Mouse (Mus musculus): ENCODE measurements at regions not wholly inside any gene's neighbourhood (a gene's known extent, or its start where the extent isn't known, plus 50 kb on each side); places are given as distances from the start of the nearest gene placed in this dataset.

- Histone ChIP-seq H3K4me1 (ENCODE audit: control insufficient read depth in 1 of 2, insufficient read depth in 2 of 2, low read length in 2 of 2) (peaks cover 4 to 8% of the 10 kb centered on the region in 2 experiments; a peak in 2 of 4 replicates), H3K4me3 (ENCODE audit: control insufficient read depth in 1 of 2, insufficient read depth in 1 of 2, low read depth in 2 of 2, low read length in 2 of 2) (no peak overlapping the region), H3K36me3 (ENCODE audit: control insufficient read depth in 1 of 2, insufficient read depth in 2 of 2, low read length in 2 of 2) (peaks cover 0 to 2% of the 10 kb centered on the region in 2 experiments; a peak in 1 of 4 replicates), H3K27ac (ENCODE audit: control insufficient read depth, low read depth, low read length) (no peak overlapping the region), H3K9me3 (replicated peaks; ENCODE audit: insufficient read depth, low read length) (no peaks in the 10 kb centered on the region), H3K79me2 (ENCODE audit: control insufficient read depth, insufficient read depth, low read length, poor library complexity) (no peaks in the 10 kb centered on the region), H3K27me3 (ENCODE audit: control insufficient read depth in 1 of 2, insufficient read depth in 2 of 2, low read length in 2 of 2) (no peaks in the 10 kb centered on the region), H3K9ac (ENCODE audit: control insufficient read depth, low read depth, low read length, poor library complexity, severe bottlenecking) (no peak overlapping the region)
- DNase-seq (ENCODE audit: low read depth, low spot score), result no peak
- TF ChIP-seq KAT2A (conservative IDR thresholded peaks at IDR 0.05; ENCODE audit: low read depth, low read length), result no peak
- peak; percentile 66; the same call in 1 of the 2 replicates for TF ChIP-seq TCF12 (IDR thresholded peaks at IDR 0.05; ENCODE audit: low read depth, low read length)
- TF ChIP-seq EP300 (IDR thresholded peaks at IDR 0.05; ENCODE audit: low read depth in 1 of 2, low read length in 2 of 2), result peak; percentile 46 to 73
- TF ChIP-seq TBP (IDR thresholded peaks at IDR 0.05; ENCODE audit: low read depth, low read length), result no peak
- TF ChIP-seq ZMIZ1 (IDR thresholded peaks at IDR 0.05; ENCODE audit: low read depth, low read length), result no peak
- TF ChIP-seq POLR2AphosphoS5 (IDR thresholded peaks at IDR 0.05; ENCODE audit: borderline replicate concordance, low read depth, low read length), result no peak
- no peak for TF ChIP-seq MAZ (IDR thresholded peaks at IDR 0.05; ENCODE audit: low read depth, low read length)
- TF ChIP-seq RCOR1 (IDR thresholded peaks at IDR 0.05; ENCODE audit: low read depth, low read length), result no peak
- no peak for TF ChIP-seq SMC3 (IDR thresholded peaks at IDR 0.05; ENCODE audit: low read depth, low read length)
- no peak for TF ChIP-seq MYC (IDR thresholded peaks at IDR 0.05; ENCODE audit: low read depth, low read length)
- no peak for TF ChIP-seq TAL1 (IDR thresholded peaks at IDR 0.05; ENCODE audit: low read length)
- TF ChIP-seq ELF1 (IDR thresholded peaks at IDR 0.05; ENCODE audit: low read depth, low read length), result no peak
- no peak for TF ChIP-seq NELFE (IDR thresholded peaks at IDR 0.05; ENCODE audit: low read depth, low read length)
- TF ChIP-seq MAX (IDR thresholded peaks at IDR 0.05; ENCODE audit: low read length), result no peak
- no peak for TF ChIP-seq MAFK (IDR thresholded peaks at IDR 0.05; ENCODE audit: borderline replicate concordance, low read depth, low read length)
- TF ChIP-seq GATA1 (IDR thresholded peaks at IDR 0.05; ENCODE audit: low read depth, low read length), result peak; percentile 48
- TF ChIP-seq SIN3A (IDR thresholded peaks at IDR 0.05; ENCODE audit: low read length), result no peak
- TF ChIP-seq ZNF384 (IDR thresholded peaks at IDR 0.05; ENCODE audit: low read depth, low read length), result peak; percentile 64
- TF ChIP-seq BHLHE40 (IDR thresholded peaks at IDR 0.05; ENCODE audit: borderline replicate concordance, low read depth, low read length), result no peak
- TF ChIP-seq E2F4 (IDR thresholded peaks at IDR 0.05; ENCODE audit: borderline replicate concordance, low read depth, low read length), result no peak
- TF ChIP-seq ZC3H11A (IDR thresholded peaks at IDR 0.05; ENCODE audit: low read depth, low read length), result no peak
- peak; percentile 35; the same call in 1 of the 2 replicates for TF ChIP-seq MYB (IDR thresholded peaks at IDR 0.05; ENCODE audit: low read depth, low read length)
- TF ChIP-seq USF2 (IDR thresholded peaks at IDR 0.05; ENCODE audit: borderline replicate concordance in 1 of 2, insufficient read depth in 1 of 2, low read depth in 1 of 2, low read length in 2 of 2), result no peak
Measured at GRCm38 (mm10) chr9:120758632-120759031, 170.4 kb upstream of the Ctnnb1 start.
